Mouse (Mus musculus) bone marrow, adult 2 months (tissue): ENCODE measurements at regions not wholly inside any gene's neighbourhood (a gene's known extent, or its start where the extent isn't known, plus 50 kb on each side); places are given as distances from the start of the nearest gene placed in this dataset.

Experiments
- CTCF ChIP-seq: fragments of 200-500 bp; IDR thresholded peaks from 2 replicates; pipeline ENCODE4 v1.5.1; 2011; ENCODE audit warnings: low read length, control low read depth; ENCODE audit not compliant: control insufficient read depth, insufficient read depth
- POLR2A ChIP-seq: fragments of 200-500 bp; IDR thresholded peaks from 2 replicates; pipeline ENCODE4 v1.6.1; 2011; ENCODE audit warnings: low read depth, mild to moderate bottlenecking, control low read depth, low read length, borderline replicate concordance; ENCODE audit not compliant: control insufficient read depth

- no peak for TF ChIP-seq POLR2A
- no peak for TF ChIP-seq CTCF
These were observed 204.7 kb upstream of the Prep start for GRCm38 (mm10) chr10:44862360-44862674.
